Comparison of ENCODE assay signal across 9 mouse cellular contexts in genomic region chr5:123324242-123324641, GRCm38 (mm10). TPM values are rescaled to one million over a fixed set of nuclear protein-coding genes. Genes with fewer than 3 reads are reported as not detected.
A peak's percentile ranks its signal among the peaks of the same experiment; 100 is the strongest.
DNase-seq lines count a peak whose midpoint lies in the region; ATAC-seq and TF ChIP-seq lines count a peak whose summit lies in the region.
"Had no signal": no experiment of that assay in that cellular context is flagged by ENCODE, and none has a peak within 500 bp of the region (broad histone marks: within the 10 kb centered on the region; RNA-seq: fewer than 3 reads in every experiment).

No protein-coding gene starts in this region.

- peaks cover 17% of the 10 kb centered on the region for H3K4me1 ChIP-seq in kidney, adult 2 months (ENCODE audit: control insufficient read depth, insufficient read depth, low read length)
- H3K4me1 ChIP-seq in forebrain, embryonic 16.5 days (replicated peaks; ENCODE audit: control insufficient read depth, insufficient read depth, low read length) = peaks cover 16% of the 10 kb centered on the region
- H3K4me1 ChIP-seq in midbrain, embryonic 13.5 days (replicated peaks) = peaks cover 22% of the 10 kb centered on the region
- H3K4me1 ChIP-seq in intestine, postnatal 0 days (replicated peaks; ENCODE audit: control insufficient read depth, insufficient read depth, low read length) = no peaks in the 10 kb centered on the region

- ATAC-seq in forebrain, embryonic 16.5 days = peak; percentile 49; the same call in 1 of the 2 replicates
- 0 out of 2 replicates have a peak, but pooled peaks have one; percentile 45 for ATAC-seq in midbrain, embryonic 13.5 days
- ATAC-seq in intestine, postnatal 0 days = no peak

- H3K27ac ChIP-seq in kidney, adult 2 months (ENCODE audit: insufficient read depth, low read depth, low read length) = no peak overlapping the region
- no peak overlapping the region for H3K27ac ChIP-seq in forebrain, embryonic 16.5 days (ENCODE audit: low read length)
- 0 out of 2 replicates have a peak overlapping the region, but pooled peaks have one; percentile 2 for H3K27ac ChIP-seq in midbrain, embryonic 13.5 days
- H3K27ac ChIP-seq in intestine, postnatal 0 days (ENCODE audit: low read depth, low read length) = no peak overlapping the region

- H3K9me3 ChIP-seq in forebrain, embryonic 16.5 days (ENCODE audit: control insufficient read depth, low read length) = no peaks in the 10 kb centered on the region
- no peaks in the 10 kb centered on the region for H3K9me3 ChIP-seq in midbrain, embryonic 13.5 days
- H3K9me3 ChIP-seq in intestine, postnatal 0 days (ENCODE audit: control insufficient read depth) = no peaks in the 10 kb centered on the region

- no peak for TF ChIP-seq CTCF in kidney, adult 2 months (conservative IDR thresholded peaks at IDR 0.05; ENCODE audit: insufficient read depth, insufficient read length, low read depth, low read length)
- TF ChIP-seq CTCF in intestine, postnatal 0 days (IDR thresholded peaks at IDR 0.05; ENCODE audit: low read depth) = no peak

- peak overlapping the region; percentile 35; the same call in 1 of the 2 replicates for H3K9ac ChIP-seq in forebrain, embryonic 16.5 days (replicated peaks; ENCODE audit: low read depth, low read length)
- peak overlapping the region; percentile 46; the same call in 1 of the 2 replicates for H3K9ac ChIP-seq in midbrain, embryonic 13.5 days (replicated peaks)
- H3K9ac ChIP-seq in intestine, postnatal 0 days (ENCODE audit: low read depth, low read length) = no peak overlapping the region

- DNase-seq in kidney, adult 2 months = peak; percentile 50
- no peak for DNase-seq in kidney, postnatal 14 days
- DNase-seq in ZHBTc4 (ENCODE audit: low read depth, low spot score) = peak; percentile 64
- no peak for DNase-seq in testis, postnatal 10 days (ENCODE audit: low spot score)
- no peak for DNase-seq in right cerebral cortex, adult 2 months (ENCODE audit: low spot score in 2 of 2)
- DNase-seq: lung, adult 18-20 months had no signal

- no peaks in the 10 kb centered on the region for H3K27me3 ChIP-seq in kidney, adult 2 months (replicated peaks; ENCODE audit: control insufficient read depth, insufficient read depth, low read length)
- H3K27me3 ChIP-seq in forebrain, embryonic 16.5 days (replicated peaks; ENCODE audit: control insufficient read depth, insufficient read depth, low read length) = no peaks in the 10 kb centered on the region
- no peaks in the 10 kb centered on the region for H3K27me3 ChIP-seq in midbrain, embryonic 13.5 days
- H3K27me3 ChIP-seq in intestine, postnatal 0 days (replicated peaks; ENCODE audit: control insufficient read depth, insufficient read depth, low read length) = no peaks in the 10 kb centered on the region

- no peaks in the 10 kb centered on the region for H3K36me3 ChIP-seq in kidney, adult 2 months (ENCODE audit: control insufficient read depth, insufficient read depth, low read length)
- no peaks in the 10 kb centered on the region for H3K36me3 ChIP-seq in forebrain, embryonic 16.5 days (ENCODE audit: control insufficient read depth, insufficient read depth)
- no peaks in the 10 kb centered on the region for H3K36me3 ChIP-seq in midbrain, embryonic 13.5 days
- H3K36me3 ChIP-seq in intestine, postnatal 0 days (ENCODE audit: control insufficient read depth, insufficient read depth) = no peaks in the 10 kb centered on the region

- no peak overlapping the region for H3K4me3 ChIP-seq in kidney, adult 2 months (ENCODE audit: insufficient read depth, low read depth, low read length)
- no peak overlapping the region for H3K4me3 ChIP-seq in forebrain, embryonic 16.5 days (replicated peaks; ENCODE audit: low read length)
- H3K4me3 ChIP-seq in midbrain, embryonic 13.5 days (replicated peaks) = no peak overlapping the region
- H3K4me3 ChIP-seq in intestine, postnatal 0 days (ENCODE audit: low read depth, low read length) = no peak overlapping the region

- TF ChIP-seq POLR2A in kidney, adult 2 months (IDR thresholded peaks at IDR 0.05; ENCODE audit: low read depth, low read length) = no peak

- H3K4me2 ChIP-seq in forebrain, embryonic 16.5 days (ENCODE audit: low read length) = peak overlapping the region; percentile 26; the same call in 1 of the 2 replicates
- H3K4me2 ChIP-seq in midbrain, embryonic 13.5 days (replicated peaks) = peak overlapping the region; percentile 38
- H3K4me2 ChIP-seq in intestine, postnatal 0 days (replicated peaks; ENCODE audit: low read depth) = no peak overlapping the region

- WGBS in kidney, adult 2 months = 37% methylated on average over 15 of the region's 15 CpGs
- 4% methylated on average over 15 of the region's 15 CpGs for WGBS in forebrain, embryonic 16.5 days
- WGBS in midbrain, embryonic 13.5 days = 3% methylated on average over 15 of the region's 15 CpGs
- WGBS in intestine, postnatal 0 days = 56% methylated on average over 15 of the region's 15 CpGs

RNA-seq across cellular contexts. Expression of gene Bcl7a, which starts 19.4 kb away (rescaled TPM):
- polyA plus RNA-seq in kidney, adult 2 months (2012; rRNA removed) = 23.4 and 25.4 TPM in 2 replicates
- 81.9 and 84.3 TPM in 2 replicates for polyA plus RNA-seq in forebrain, embryonic 16.5 days (2015; fragmentation: Nextera tagmentation; extraction: Ambion mirVana)
- polyA plus RNA-seq in midbrain, embryonic 13.5 days (2015; fragmentation: Nextera tagmentation; extraction: Ambion mirVana) = 47.8 and 53.0 TPM in 2 replicates
- 4.2 and 4.7 TPM in 2 replicates for polyA plus RNA-seq in intestine, postnatal 0 days (2015; fragmentation: Nextera tagmentation; extraction: Ambion mirVana)

Comparison
In these comparisons a context has a peak if more than half of its experiments do, and no peak if none do; other contexts are left out.
1. DNase-seq: peak in kidney, adult 2 months (single experiment) and ZHBTc4 (single experiment); none in kidney, postnatal 14 days (single experiment), testis, postnatal 10 days (single experiment) and right cerebral cortex, adult 2 months (0 of 2).